Mouse (Mus musculus): ENCODE data around the gene Vmn2r110. TPM values are rescaled to one million over a fixed set of nuclear protein-coding genes. Genes with fewer than 3 reads are reported as not detected.

Vmn2r110 gene
- polyA plus RNA-seq (2012; ENCODE audit: insufficient read depth, insufficient read length, missing spikeins), result not detected in 2 replicates

DNA sequence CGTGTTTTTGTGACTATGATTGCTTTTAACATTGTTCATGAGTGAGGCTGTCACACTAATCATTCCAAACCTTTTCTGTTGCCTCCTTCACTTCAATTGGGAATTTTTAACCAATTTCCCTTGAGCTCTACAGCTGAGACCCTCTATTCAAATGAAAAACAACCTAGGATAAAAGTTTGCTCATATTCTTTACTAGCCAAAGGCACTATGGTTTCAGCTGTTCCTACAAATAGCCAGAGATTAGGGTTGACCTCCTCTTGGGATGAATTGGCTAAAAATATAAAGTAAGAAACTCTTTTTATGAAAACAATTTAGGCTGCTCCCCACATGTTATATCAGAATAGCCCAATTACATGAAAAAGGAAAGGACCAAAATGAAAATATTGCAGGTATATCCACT is at the start of gene Vmn2r110:
Vmn2r110 (minus strand) TSS at position 101 of the 400 bp plus-strand sequence.
- Histone ChIP-seq H3K4me3 (ENCODE audit: insufficient read depth, low read depth, low read length) (no peak within 1 kb of the TSS), H3K27ac (replicated peaks; ENCODE audit: low read depth, low read length) (no peak within 1 kb of the TSS), H3K4me1 (ENCODE audit: control insufficient read depth, insufficient read depth, insufficient read length, low read length) (no peaks in the 10 kb centered on the region)

DNA sequence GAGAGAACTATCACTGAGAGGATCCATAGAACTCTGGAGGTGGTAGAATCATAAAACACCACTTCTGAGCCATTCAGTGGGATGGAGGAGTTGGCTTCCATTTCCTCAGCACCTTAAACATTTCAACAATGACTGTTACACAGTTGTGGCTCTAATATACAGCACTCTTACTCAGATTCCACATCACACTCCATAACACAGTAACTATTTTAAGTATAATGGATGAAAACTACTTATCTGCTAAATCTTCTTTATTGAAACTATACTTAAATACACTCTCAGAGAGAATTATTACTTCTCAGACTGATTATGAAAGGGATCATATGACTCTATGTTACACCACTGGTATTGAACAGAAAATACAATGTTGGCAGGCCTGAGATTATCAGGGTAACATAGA is 28.6 kb upstream of the Vmn2r110 start, which contains the start of gene Fpr-rs3:
Fpr-rs3 (minus strand) TSS at position 101 of the 400 bp plus-strand sequence.
- no peak within 1 kb of the TSS for H3K4me3 ChIP-seq (ENCODE audit: insufficient read depth, low read depth, low read length)
- H3K4me1 ChIP-seq (ENCODE audit: control insufficient read depth, insufficient read depth, insufficient read length, low read length), result no peaks in the 10 kb centered on the region
- H3K27ac ChIP-seq (replicated peaks; ENCODE audit: low read depth, low read length), result no peak within 1 kb of the TSS

GRCm38 (mm10) chr17:20564656-20565055 is 31.6 kb downstream of the Vmn2r110 start, which contains the start of gene Vmn2r109:
Vmn2r109 (minus strand) TSS chr17:20564756.
- no peak within 1 kb of the TSS for H3K27ac ChIP-seq (replicated peaks; ENCODE audit: low read depth, low read length)
- no peak within 1 kb of the TSS for H3K4me3 ChIP-seq (ENCODE audit: insufficient read depth, low read depth, low read length)
- H3K4me1 ChIP-seq (ENCODE audit: control insufficient read depth, insufficient read depth, insufficient read length, low read length), result no peaks in the 10 kb centered on the region

Other genes starting within 250 kb of the Vmn2r110 start
- gene Vmn1r224, start 182.3 kb downstream of the Vmn2r110 start, polyA plus RNA-seq (2012; ENCODE audit: insufficient read depth, insufficient read length, missing spikeins), result not detected in 2 replicates
- not detected in 2 replicates for gene Vmn2r108, start 115.1 kb downstream of the Vmn2r110 start, polyA plus RNA-seq (2012; ENCODE audit: insufficient read depth, insufficient read length, missing spikeins)
- not detected in 2 replicates for gene Vmn1r225, start 98.3 kb downstream of the Vmn2r110 start, polyA plus RNA-seq (2012; ENCODE audit: insufficient read depth, insufficient read length, missing spikeins)
- not detected in 2 replicates for gene Vmn2r109, start 31.7 kb downstream of the Vmn2r110 start, polyA plus RNA-seq (2012; ENCODE audit: insufficient read depth, insufficient read length, missing spikeins)
- gene Fpr-rs3, start 28.5 kb upstream of the Vmn2r110 start, polyA plus RNA-seq (2012; ENCODE audit: insufficient read depth, insufficient read length, missing spikeins), result not detected in 2 replicates
- not detected in 2 replicates for gene Vmn1r226, start 86.4 kb upstream of the Vmn2r110 start, polyA plus RNA-seq (2012; ENCODE audit: insufficient read depth, insufficient read length, missing spikeins)
- not detected in 2 replicates for gene Vmn1r227, start 133.4 kb upstream of the Vmn2r110 start, polyA plus RNA-seq (2012; ENCODE audit: insufficient read depth, insufficient read length, missing spikeins)
- gene Vmn1r228, start 189.7 kb upstream of the Vmn2r110 start, polyA plus RNA-seq (2012; ENCODE audit: insufficient read depth, insufficient read length, missing spikeins), result not detected in 2 replicates
- gene Vmn1r229, start 215.1 kb upstream of the Vmn2r110 start, polyA plus RNA-seq (2012; ENCODE audit: insufficient read depth, insufficient read length, missing spikeins), result not detected in 2 replicates
- not detected in 2 replicates for gene Vmn1r230, start 244.0 kb upstream of the Vmn2r110 start, polyA plus RNA-seq (2012; ENCODE audit: insufficient read depth, insufficient read length, missing spikeins)